Mouse (Mus musculus): ENCODE results near the gene Qser1.
"Not testable (repeated sequence)": the region's sequence is repeated elsewhere in the genome, so short reads cannot be mapped to it uniquely, and the experiment has no call there.

The Qser1 gene

DNA sequence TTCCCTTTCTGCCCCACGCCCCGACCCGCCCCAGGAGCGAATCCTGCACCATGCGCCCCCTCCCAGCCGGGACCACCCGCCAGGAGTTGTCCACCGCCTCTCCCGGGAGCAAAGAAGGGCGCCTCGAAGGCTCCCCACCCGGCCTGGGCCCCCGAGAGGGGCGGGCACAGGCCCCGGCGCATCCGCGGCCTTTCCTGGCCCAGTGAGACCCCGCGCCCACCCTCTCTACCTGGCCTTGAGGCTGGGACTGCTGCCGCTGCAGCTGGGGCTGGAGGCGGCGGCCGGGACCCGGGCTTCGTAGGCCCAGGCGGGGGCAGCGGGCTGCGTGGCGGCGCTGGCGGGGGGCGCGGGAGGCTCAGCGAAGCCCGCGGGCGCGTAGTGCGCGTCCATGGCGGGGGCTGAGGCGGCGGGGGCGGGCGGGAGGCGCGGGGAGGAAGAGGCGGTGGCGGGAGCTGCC is at the start of gene Qser1:
TSS of gene Qser1 (minus strand) at position 390 of the 457 bp plus-strand sequence.
- DNase-seq (ENCODE audit: low read depth, low spot score) = no peak

DNA sequence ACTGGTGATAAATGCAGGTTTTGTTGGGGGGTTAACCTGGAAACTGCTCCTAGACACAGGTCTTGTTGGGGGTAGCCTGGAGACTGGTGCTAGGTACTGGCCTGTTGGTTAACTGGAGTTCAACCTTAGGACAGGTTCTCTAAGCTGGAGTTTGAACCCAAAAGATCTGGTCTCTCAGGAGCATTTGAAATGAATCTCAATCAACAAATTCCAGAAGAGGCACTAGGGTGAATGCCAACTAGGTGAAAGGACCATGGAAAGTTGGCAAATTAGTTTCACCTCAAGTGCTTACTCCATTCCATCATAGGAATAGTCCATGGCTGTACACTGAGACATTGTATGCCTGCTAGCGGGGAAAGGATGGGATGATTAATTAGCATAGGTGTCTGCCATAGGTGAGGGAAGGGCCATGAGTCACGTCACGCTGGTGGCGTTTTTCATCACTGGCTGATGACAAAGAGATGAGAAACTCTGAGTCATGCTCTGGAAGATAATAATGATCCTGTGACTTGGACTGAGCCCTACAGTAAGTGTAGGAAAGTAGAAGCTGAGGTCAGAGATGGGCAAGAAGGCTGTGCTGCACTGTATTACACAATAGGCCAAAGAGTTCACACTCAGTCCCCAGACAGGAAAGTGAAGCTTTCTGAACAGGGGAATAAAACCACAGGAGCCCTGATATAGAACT is 47.8 kb upstream of the Qser1 start:
- DNase-seq (ENCODE audit: low read depth, low spot score) = no peak

DNA sequence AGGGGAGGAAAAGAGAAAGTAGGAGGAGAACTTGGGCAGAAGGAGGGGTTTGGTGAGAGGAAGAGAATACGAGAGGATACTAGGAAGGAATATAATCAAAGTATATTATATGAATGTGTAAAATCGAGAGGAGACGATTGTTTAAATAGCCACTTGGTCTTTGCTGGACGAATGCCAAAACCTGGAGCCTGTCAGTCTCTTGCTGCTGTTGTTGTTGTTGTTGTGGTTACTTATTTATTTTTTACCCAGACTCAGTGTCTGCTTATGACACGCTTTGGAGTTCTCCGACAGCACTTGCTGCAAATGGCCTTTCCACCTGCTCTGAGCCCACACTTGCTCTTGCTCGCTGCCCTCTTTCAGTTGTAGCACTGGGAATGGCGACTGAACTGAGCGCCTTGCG is 43.9 kb upstream of the Qser1 start:
- DNase-seq (ENCODE audit: low read depth, low spot score) = no peak

DNA sequence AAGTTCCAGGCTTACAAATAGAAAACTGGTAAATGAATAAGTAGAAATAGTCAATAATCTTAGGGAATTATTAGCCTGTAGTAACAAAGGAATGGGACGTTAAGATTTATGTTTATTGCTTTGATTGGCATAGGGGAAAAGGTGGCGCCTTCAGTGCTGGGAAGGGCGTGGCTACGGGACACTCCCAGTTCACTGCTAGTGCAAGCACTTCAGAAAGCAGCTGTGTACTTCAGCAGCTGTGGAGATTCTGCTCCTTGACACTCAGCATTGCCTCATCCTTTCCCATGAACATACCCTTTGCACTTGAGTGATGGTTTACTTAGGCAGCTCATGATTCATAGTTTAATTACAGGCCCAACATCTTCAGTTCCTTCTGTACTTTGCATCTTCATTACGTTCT is 42.5 kb upstream of the Qser1 start:
- DNase-seq (ENCODE audit: low read depth, low spot score) = no peak

DNA sequence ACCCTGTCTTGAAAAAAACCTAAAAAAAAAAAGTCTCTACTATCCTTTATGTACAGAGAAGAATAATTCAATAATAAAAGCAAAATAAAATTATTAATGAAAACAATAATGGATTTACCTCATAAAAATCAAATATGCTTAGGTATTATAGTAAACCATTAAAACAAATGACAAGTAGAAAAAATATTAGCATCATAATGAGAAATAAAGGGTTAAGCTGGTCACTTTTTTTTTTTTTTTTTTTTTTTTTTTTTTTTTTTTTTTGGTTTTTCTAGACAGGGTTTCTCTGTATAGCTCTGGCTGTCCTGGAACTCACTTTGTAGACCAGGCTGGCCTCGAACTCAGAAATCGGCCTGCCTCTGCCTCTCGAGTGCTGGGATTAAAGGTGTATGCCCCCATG is 41.5 kb upstream of the Qser1 start:
- DNase-seq (ENCODE audit: low read depth, low spot score) = not testable (repeated sequence)

DNA sequence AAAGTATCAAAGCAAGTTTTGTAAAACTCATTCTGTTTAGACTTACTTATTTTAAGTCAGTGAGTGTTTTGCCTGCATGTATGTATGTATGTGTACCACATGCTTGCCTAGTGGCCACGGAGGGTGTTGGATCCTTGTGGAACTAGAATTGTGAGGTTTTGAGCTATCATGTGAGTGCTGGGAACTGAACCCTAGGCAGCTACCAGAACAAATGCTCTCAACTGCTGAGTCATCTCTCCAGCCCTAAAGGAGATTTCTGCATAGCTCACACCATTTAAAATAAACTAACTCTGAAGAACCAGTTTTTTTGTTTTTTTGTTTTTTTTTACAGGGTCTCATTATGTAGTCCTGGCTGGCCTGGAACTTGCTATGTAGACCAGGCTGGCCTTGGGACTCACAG is 39.7 kb upstream of the Qser1 start:
- no peak for DNase-seq (ENCODE audit: low read depth, low spot score)

DNA sequence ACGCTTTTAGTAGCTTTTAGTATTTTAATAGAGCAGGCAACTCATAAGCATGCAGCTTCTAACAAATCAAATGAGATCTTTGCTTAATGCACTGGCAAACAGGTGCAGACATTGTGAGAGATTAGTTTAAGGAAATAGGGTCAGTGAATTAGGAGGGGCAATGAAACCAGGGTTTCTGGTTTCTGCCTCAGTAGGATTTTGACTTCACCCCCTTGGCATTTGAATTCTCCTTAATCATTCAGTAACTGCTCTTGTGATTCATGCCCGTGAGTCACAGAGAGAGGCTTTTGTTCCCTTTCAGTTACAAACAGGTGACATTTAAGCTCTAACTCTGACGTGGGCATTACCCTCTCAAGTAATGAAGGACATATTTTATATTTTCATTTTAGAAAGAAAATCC is 39.2 kb upstream of the Qser1 start:
- no peak for DNase-seq (ENCODE audit: low read depth, low spot score)

DNA sequence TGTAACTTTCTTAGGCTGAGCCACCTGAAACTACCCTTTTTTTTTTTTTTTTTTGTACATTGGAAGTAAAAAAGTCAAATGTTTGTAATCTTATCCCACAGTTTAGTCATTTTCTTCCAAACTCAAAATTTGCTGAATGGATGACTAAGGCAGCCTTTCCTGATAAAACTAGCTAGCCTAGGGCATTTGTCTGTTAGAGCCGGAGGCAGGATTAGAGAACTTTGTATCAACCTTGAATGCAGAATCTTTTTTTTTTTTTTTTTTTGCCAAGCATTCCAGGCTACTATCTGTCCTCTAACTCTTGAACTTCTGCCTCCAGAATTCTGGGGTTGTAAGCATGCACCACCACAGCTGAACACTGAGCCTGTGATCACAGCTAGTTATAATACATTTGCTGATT is 38.3 kb upstream of the Qser1 start:
- no peak for DNase-seq (ENCODE audit: low read depth, low spot score)

DNA sequence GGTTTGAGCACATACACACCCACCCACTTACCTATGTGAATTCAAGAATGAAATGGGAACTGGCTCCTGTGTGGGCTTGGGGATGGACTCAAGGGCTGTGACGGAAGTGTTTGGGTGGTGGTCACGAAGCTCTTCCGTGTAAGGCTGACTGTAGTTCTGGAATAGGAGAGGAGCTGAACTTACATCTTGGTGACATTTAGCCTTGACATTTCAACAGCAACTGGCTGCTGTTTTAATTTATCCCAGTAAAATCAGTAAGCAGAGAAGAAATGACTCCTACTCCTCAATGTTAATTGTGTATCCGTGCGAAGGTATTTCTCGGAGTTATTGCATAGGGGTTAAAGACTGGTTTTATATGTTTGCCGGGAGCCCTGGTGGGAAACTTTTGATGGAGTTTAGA is 36.0 kb upstream of the Qser1 start:
- DNase-seq (ENCODE audit: low read depth, low spot score) = no peak

DNA sequence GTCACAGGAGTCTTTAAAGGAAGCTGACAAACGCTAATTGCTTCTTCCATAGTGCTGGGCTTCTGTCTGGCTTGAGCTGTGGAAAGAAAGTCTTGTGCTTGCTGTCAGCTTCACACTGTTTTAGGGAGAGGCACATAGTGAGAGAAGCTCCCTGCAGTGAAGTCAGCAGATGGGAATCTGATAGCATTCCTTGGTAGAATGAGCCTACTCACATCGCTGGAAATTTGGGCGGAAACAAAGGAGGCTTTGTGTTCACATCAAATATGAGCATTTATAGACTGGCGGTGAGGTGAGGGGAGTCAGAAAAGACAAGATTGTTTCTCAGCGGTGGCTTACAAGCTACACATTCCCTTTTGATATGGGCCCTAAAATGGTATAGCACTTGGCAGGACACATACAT is 35.1 kb upstream of the Qser1 start:
- DNase-seq (ENCODE audit: low read depth, low spot score) = no peak

DNA sequence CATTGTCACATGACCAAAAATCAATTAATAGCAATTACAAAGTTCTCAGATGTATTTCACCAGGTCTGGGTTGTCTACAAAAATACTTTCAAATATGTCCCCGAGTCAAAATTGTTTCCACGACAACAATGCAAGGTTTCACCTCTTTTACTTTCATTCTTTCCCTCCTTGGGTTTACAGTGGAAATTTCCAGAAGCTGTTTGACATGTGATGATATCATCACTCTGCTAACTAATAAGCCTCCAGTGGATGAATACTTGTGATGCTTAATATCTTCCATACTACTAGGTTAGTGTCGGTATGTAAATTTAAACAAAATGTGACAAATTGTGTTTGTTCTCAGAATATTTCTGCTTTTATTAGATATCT is 33.4 kb upstream of the Qser1 start:
- no peak for DNase-seq (ENCODE audit: low read depth, low spot score)

DNA sequence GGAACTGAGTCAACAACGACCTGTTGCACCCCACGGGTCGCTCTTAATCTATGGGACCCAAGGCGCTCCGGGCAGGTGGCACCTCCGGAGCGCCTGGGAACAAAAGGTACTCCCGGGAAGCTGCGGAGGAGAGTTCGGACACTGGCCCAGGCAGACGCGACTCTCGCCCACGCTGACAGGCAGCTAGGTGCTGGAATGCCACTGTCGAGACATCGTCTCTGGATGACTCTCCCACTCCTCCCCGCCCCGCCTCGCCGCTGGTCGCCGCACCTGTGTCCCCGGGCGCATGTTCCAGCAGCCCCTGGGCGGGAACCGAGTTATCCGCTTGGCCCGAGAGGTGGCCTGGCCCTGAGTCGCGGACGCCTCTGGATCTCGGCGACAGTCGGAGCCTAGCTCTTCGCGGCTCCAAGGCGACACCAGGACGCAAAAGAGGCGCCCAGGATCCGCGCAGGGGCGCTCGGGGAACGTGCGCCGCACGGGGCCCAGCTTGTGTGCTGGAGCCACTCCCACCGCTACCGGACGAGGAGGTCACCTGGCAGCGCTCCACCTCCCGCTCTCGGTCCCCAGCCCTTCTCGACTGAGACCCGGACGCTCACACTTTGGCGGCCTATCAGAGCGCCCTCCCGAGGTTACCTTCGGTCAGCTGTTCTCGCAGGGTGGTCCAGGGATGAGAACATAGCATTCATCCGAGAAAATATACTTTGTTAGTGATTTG is 32.9 kb upstream of the Qser1 start, which contains the start of gene Prrg4:
TSS of gene Prrg4 (minus strand) at position 601 of the 715 bp plus-strand sequence.
- DNase-seq (ENCODE audit: low read depth, low spot score) = no peak

DNA sequence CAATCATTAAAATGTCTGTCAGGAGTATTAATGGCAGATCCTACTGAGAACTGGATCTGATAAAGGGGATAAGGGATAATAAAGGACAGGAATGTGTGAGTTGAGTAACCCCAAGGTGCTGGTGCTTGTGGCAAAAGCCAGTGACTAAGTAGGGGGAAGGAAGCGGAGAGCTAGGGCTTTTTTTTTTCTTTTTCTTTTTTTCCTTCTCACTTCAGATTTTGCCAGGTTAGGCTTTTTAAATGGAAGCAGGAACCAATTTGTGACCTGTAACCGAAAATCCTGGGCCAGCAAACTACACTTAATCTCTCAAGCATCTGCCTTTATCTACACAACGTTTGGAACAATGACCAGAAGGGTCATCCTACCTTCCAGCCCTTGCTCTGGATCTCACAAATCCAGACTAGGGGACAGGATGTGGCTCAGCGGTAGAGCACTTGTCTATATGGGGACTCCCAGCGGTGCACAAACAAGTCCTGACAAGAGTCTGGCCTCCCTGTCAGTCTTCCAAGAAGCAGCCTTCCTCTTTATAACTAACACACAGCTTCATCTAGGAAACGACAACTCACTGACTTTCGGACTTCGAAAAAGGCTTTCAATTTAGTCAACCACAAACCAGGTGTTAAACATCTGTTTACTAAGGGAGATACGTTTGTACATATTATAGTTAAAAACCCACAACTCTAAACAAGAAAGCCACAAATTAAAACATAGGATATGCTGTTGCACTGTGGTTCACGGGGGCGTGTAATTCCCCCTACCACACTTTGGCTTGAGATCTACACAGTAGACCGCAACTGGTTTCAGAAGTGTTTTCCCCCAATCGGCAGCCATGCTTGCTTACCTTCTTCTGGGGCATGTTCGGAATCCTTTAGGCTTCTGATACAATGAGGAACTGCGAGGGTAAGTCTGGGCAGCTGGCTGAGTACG is 31.9 kb upstream of the Qser1 start:
- DNase-seq (ENCODE audit: low read depth, low spot score) = no peak

DNA sequence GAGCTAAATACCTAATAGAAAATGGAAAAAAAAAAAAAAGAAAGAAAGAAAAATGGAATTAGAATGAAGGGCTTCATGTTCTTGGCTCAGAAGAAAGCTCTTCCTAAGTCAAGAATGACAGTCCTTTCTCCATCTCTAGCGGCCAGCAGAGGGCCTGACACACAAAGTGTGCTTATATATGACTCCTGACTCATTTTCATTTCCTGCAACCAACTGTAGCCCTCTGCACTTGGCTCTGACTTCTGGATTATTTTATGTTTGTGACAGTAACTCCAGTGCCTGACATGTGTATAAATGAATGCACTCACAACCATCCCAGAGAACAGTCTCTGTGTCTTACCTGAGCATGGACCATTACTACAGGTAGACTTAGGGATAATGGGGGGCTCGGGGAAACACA is 31.1 kb upstream of the Qser1 start:
- DNase-seq (ENCODE audit: low read depth, low spot score) = no peak

DNA sequence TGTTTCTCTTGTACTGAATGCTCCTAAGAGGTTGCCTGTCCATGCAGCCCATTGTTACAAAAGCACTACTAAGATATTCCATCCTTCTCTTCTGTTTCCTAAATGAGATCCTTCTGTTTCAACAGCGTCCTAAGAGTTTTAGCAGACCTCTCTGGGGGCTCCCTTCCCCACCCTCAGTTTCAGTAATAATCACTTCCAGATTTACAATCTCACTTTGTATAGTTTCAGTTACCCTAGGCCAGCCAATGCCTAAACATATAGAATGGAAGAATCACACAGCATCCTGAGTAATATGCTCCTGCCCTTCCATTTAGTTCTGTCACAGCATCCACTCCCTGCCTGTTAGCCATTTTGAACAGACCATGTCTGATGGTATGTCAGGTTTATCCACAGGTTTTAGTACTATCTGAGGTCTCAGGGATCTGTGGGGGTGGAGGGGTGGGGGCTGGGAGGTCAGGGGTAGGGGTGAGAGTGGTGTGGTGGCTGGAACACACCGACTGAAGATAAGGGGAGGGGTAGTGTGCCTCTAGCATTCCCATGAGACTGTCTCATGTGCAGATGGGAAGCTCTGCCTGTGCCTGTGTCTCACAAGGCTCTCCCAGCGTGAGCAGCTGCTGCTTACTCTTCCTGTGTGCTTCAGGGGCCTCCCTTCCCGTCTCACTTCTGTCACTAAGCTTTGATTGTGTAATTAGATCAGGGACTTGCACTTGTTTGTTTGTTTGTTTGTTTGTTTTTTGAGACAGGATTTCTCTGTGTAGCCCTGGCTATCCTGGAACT is 30.3 kb upstream of the Qser1 start:
- no peak for DNase-seq (ENCODE audit: low read depth, low spot score)

DNA sequence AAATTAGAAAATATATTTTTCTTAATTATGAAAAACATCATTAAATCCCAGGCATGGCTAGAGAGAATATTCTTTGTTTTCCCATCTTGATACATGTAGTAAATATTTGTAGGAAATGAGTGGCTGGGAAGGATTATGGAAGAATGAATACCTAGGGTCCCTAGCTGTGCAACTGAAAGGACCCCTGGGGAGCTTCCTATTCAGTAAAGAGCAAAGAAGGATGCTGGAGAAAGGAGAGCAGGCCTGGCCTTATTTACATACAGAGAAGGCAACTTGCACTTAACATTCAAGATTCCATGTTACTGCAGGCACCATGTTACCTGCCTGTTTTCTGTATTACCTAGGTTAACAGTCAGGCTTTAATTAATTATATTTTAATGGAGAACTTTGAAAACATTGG is 26.0 kb upstream of the Qser1 start:
- no peak for DNase-seq (ENCODE audit: low read depth, low spot score)

DNA sequence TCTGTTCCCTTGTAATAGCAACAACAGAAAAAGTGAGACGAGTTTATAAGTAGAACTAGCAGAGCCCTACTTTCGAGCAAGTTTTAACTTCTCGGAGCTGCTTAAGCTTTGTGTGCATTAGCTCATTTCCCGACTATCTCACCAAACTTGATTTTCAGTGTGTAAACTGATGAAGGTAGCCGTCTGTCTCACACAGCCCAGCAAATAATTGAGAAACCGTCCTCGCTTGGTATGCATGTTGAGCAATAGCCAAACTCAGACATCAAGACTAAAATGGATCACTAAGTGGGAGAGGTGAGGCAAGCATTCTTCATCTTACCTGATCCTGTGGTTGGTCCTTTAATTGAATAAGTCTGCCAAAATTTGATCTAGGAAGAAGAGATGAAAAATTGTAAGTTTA is 25.2 kb upstream of the Qser1 start:
- DNase-seq (ENCODE audit: low read depth, low spot score) = no peak

DNA sequence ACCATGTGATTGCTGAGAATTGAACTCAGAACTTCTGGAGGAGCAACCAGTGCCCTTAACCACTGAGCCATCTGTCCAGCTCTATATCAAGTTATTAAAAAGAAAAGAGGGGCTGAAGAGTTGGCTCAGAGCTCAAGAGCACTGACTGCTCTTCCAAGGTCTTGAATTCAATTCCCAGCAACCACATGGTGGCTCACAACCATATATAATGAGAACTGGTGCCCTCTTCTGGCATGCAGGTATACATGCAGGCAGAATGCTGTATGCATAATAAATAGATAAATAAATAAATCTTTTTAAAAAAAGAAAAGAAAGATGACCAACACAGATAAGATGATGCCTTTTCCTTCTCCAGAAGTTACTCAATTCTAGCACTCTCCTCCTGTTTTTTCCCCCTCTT is 24.4 kb upstream of the Qser1 start:
- DNase-seq (ENCODE audit: low read depth, low spot score) = no peak

DNA sequence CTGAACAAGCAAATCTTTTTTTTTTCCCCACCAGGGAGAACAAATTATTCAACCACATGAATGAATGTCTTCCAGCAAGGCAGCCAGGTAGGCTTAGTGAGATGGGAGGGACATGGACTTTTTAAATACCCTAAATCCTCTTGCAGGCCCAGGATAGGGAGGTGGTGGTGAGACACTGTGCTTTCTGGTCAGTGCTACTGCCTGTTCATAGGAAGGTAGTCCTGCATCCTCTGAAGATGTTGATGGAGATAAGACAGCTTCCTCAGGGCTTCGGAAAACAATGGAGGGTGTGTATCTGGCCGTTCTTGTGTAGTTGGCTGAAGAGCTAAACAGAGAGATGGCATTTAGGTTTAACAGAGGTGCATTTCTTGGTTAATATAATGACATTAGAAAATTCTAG is 15.9 kb upstream of the Qser1 start:
- DNase-seq (ENCODE audit: low read depth, low spot score) = no peak

DNA sequence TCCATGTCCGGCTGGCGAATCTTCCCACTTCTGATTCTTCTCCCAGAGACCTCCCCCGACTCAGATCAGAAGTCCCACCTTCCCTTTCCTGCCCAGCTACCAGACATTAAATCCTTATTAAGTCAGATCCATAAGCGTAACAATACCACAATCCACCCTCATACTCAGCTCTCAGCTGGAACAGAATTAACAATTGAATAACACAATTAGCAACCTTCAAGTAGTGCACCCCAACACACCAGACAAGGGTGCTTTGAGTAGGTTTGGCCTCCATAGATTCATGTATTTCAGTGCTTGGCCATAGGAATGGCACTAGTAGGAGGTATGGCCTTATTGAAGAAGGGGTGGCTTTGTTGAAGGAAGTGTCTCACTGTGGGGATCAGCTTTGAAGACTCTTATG is 9.6 kb upstream of the Qser1 start:
- DNase-seq (ENCODE audit: low read depth, low spot score) = no peak

DNA sequence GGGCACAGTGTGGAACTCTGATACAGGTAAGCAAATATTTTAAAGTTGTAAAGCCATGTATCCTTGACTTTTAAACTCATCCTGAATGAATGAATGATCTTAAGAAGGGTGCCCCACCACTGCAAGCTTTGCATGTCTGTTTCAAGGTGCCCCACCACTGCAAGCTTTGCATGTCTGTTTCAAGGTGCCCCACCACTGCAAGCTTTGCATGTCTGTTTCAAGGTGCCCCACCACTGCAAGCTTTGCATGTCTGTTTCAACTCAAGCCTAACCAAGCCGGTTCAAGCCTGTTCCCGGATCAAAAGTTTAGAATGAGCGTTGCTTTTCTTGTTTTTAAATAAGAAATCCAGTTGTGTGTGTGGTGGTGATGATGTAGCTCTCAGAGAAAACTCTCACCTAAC is 2.2 kb upstream of the Qser1 start:
- DNase-seq (ENCODE audit: low read depth, low spot score) = not testable (repeated sequence)
